Mouse (Mus musculus): ENCODE data around the gene 1700008O03Rik. TPM values are rescaled to one million over a fixed set of nuclear protein-coding genes. Genes with fewer than 3 reads are reported as not detected.

1700008O03Rik gene
- total RNA-seq, 2 experiments from 2014 or later = 0.30 to 0.31 TPM

GRCm38 (mm10) chr7:44375793-44376192 lies 9.8 kb downstream of the 1700008O03Rik start:
- DNase-seq = no peak

DNA sequence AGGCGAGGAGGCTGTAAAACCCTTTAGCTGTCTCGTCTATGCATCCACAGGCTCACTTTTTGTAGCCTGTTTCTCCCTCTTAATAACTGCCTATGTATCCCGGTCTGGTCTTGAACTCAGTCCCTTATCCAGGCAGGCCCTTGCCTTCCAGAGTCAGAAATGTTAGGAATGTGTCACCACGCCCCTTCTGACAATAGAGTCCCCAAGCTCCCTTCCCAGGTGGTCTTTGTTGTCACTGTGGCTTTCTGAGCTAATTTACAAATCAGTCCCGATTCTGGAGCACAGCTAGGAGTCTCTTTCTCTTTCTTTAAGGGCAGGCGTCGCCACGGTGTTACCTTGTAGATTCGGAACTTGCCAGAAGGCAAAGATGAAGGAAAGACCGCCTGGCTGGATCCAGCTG lies 10.4 kb downstream of the 1700008O03Rik start:
- no peak for DNase-seq

GRCm38 (mm10) chr7:44374756-44375155 lies 10.9 kb downstream of the 1700008O03Rik start:
- no peak for DNase-seq

- peak; percentile 92 to 96 for DNase-seq
Observed at GRCm38 (mm10) chr7:44373889-44374652, 11.5 kb downstream of the 1700008O03Rik start.

- DNase-seq = no peak
Observed at GRCm38 (mm10) chr7:44373460-44373859, 12.2 kb downstream of the 1700008O03Rik start.

GRCm38 (mm10) chr7:44372678-44373077 lies 12.9 kb downstream of the 1700008O03Rik start:
- DNase-seq = no peak

GRCm38 (mm10) chr7:44360792-44361301 lies 24.8 kb downstream of the 1700008O03Rik start:
- DNase-seq = no peak

DNA sequence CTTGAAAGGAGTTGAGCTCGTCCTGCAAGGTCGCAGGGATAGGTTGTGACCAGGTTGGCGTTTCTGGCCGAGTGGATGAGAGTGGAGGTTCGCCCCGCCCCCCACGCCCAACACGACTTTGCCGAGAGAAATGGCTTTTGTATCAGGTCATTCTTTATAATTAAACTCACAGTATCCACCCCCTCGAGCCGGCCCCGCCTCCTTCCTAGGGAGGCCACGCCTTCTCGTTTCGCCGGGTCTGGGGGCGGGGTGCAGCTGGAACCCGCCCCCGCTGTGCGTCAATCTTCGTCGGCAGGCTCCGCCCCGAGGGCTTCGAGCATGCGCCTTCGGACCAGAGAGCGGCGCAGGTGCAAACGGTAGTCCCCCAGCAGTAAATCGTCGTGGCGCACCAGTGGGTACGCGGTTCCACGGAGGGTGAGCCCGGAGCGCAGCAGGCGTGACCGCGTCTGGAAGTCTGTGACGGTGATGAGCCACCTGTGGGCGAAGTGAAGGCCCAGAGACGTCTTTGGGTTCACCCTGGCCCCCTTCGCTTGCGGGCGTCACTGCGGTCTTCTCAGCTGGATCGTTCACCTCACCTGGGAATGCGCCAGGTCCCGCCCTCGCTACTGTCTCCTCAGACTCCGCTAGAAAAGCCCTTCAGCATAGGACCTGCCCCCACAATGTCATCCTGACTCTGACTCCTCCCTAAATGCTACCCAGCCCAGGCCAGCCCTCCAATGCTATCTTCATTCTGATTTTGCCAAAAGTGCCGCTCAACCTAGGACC lies 25.5 kb downstream of the 1700008O03Rik start:
- DNase-seq = peak; percentile 93 to 94

- DNase-seq = no peak
Observed at GRCm38 (mm10) chr7:44358886-44359654, 26.6 kb downstream of the 1700008O03Rik start.

DNA sequence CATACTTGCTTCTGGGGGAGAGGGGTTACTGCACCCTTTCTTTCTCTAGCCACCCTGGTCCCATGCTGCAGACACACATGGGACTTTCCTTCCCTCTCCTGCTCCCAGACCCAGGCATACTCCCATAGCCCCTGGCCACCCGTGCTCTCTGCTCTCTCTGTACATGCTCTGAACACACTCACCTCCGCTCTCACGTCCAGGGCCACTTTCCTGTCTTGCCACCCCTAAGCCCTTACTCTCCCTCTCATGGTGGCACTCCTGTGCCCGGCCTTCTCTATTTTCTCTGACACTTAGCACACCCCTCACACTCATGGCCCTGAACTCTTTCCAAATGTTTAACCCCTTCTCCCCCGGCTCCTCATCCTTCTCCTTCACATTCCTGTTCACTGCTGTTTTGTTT lies 27.6 kb downstream of the 1700008O03Rik start:
- no peak for DNase-seq

DNA sequence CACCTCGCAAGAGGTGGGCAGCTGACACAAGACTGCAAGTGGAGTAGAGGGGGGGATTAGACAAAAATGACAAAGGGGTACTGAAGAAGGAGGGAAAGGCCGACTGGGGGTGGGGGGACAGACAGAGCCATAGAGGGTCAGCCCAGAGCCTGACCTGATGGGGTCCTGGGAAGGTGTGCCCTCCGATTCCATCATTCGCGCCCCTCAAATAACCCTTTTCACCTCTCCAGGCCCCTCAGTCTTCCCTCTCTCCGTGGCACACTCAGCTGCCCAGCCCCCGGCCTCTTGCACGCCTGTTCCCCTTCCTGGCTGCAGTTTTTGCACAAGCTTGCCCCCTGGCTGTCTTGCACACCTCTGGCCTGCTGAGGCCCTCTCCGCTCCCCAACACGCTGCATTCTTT lies 28.1 kb downstream of the 1700008O03Rik start:
- DNase-seq = no peak

DNA sequence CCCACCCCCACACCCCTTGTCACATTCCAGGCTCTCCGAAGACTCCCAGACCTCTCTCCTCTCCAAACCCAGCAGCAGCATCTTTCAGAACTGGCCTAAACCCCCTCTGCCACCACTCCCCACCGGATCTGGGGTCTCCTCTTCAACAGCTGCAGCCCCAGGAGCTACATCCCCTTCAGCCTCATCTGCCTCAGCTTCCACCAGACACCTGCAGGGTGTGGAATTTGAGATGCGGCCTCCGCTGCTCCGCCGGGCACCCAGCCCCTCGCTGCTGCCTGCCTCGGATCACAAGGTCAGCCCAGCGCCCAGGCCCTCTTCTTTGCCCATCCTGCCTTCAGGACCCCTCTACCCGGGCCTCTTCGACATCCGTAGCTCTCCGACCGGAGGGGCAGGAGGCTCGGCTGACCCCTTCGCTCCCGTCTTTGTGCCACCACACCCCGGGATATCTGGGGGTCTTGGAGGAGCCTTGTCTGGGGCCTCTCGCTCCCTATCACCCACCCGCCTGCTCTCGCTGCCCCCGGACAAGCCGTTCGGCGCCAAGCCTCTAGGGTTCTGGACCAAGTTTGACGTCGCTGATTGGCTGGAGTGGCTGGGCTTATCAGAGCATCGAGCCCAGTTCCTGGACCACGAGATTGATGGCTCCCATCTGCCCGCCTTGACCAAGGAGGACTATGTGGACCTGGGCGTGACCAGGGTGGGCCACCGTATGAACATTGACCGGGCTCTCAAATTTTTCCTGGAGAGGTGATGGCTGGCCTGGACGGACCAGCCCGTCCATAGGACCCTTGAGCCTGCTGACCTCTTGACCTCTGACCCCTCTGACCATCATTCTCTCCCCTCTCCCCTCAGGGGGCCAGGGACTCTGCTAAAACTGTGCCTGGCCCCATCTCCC lies 28.8 kb downstream of the 1700008O03Rik start:
- no peak for DNase-seq

GRCm38 (mm10) chr7:44355411-44355810 lies 30.2 kb downstream of the 1700008O03Rik start:
- no peak for DNase-seq

DNA sequence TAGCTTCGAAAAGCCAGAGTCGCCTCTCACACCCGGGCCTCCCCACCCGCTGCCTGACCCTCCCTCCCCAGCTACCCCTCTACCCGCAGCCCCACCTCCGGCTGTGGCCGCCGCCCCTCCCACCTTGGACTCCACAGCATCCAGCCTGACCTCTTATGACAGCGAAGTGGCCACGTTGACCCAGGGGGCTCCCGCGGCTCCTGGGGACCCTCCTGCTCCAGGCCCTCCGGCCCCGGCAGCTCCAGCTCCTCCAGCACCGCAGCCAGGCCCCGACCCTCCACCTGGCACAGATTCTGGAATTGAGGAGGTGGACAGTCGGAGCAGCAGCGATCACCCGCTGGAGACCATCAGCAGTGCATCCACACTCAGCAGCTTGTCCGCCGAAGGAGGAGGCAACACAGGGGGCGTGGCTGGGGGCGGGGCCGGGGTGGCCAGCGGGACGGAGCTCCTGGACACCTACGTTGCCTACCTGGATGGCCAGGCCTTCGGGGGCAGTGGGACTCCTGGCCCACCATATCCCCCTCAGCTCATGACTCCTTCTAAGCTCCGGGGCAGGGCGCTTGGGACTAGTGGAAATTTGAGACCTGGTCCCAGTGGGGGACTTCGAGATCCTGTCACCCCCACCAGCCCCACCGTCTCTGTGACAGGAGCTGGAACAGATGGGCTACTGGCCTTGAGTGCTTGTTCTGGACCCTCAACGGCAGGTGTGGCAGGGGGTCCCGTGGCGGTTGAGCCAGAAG lies 31.8 kb downstream of the 1700008O03Rik start:
- DNase-seq = no peak

DNA sequence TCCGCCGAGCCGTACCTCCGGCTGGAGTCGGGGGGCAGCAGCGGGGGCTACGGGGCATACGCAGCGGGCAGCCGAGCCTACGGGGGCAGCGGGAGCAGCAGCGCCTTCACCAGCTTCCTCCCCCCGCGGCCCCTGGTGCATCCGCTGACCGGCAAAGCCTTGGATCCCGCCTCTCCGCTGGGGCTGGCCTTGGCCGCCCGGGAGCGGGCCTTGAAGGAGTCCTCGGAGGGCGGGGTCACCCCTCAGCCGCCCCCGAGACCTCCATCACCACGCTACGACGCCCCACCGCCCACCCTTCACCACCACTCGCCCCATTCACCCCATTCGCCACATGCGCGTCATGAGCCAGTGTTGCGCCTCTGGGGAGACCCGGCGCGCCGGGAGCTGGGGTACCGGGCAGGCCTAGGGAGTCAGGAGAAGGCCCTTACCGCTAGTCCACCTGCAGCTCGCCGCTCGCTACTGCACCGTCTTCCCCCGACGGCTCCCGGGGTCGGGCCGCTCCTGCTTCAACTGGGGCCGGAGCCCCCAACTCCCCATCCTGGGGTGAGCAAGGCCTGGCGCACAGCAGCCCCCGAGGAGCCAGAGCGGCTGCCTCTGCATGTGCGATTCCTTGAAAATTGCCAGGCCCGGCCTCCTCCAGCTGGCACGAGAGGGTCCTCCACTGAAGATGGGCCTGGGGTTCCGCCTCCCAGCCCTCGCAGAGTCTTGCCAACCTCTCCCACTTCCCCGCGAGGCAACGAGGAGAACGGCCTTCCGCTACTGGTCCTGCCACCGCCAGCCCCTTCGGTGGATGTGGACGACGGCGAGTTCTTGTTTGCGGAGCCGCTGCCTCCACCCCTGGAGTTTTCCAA lies 32.6 kb downstream of the 1700008O03Rik start:
- no peak for DNase-seq

DNA sequence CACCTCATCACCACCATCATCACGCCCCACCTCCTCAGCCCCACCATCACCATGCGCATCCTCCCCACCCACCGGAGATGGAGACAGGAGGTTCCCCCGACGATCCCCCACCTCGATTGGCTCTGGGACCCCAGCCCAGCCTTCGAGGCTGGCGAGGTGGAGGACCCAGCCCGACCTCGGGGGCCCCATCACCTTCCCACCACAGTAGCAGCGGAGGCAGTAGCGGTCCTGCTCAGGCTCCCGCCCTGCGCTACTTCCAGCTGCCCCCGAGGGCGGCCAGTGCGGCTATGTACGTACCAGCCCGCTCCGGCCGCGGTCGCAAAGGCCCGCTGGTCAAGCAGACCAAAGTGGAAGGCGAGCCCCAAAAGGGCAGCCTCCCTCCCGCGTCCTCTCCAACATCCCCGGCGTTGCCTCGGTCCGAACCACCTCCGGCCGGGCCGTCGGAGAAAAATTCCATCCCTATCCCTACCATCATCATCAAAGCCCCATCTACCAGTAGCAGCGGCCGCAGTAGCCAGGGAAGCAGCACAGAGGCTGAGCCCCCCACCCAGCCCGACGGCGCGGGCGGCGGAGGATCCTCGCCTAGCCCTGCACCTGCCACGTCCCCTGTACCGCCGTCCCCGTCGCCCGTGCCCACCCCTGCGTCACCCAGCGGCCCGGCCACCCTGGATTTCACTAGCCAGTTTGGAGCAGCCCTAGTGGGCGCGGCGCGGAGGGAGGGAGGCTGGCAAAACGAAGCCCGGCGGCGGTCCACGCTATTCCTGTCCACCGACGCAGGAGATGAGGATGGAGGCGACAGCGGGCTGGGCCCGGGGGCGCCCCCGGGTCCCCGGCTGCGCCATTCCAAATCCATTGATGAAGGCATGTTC lies 33.5 kb downstream of the 1700008O03Rik start:
- DNase-seq = no peak

- peak; percentile 75 to 84 for DNase-seq
Observed at GRCm38 (mm10) chr7:44350957-44351711, 34.5 kb downstream of the 1700008O03Rik start.

DNA sequence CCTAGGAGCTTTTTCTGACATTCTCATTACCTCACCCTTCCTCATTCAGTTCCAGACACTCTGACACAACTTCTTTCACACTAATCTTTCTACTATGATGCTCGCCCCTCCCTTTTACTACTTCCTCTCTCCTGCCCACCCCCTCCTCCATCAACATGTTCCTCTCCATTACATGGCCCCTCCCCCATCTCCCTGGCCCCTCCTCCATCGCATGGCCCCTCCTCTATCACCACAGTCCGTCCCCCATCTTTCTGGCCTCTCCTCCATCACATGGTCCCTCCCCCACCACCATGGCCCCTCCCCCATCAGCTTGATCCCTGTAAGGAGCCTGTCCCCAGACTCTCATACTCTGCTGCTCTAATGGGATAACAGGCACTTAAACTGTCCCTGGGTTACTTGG lies 36.6 kb downstream of the 1700008O03Rik start:
- no peak for DNase-seq
